Mouse (Mus musculus) 3T3-L1 (cell line): ENCODE results near the gene Fez1.

Experiments
- DNase-seq: peaks from one replicate; pipeline ENCODE4 v3.0.0-alpha.2; 2015; ENCODE audit warnings: low read depth, low spot score

Fez1 gene

GRCm38 (mm10) chr9:36890552-36890951 is 68.9 kb downstream of the Fez1 start:
- DNase-seq = peak; percentile 75

GRCm38 (mm10) chr9:36893413-36893990 is 71.8 kb downstream of the Fez1 start:
- no peak for DNase-seq

- DNase-seq = no peak
Observed at GRCm38 (mm10) chr9:36894242-36894641, 72.6 kb downstream of the Fez1 start.

GRCm38 (mm10) chr9:36895009-36895693 is 73.5 kb downstream of the Fez1 start:
- peak; percentile 68 for DNase-seq

GRCm38 (mm10) chr9:36898560-36898959 is 76.9 kb downstream of the Fez1 start:
- peak; percentile 66 for DNase-seq

GRCm38 (mm10) chr9:36900464-36900863 is 78.8 kb downstream of the Fez1 start:
- no peak for DNase-seq

GRCm38 (mm10) chr9:36905452-36905851 is 83.8 kb downstream of the Fez1 start:
- no peak for DNase-seq

GRCm38 (mm10) chr9:36916362-36916761 is 94.7 kb downstream of the Fez1 start:
- peak; percentile 83 for DNase-seq

- DNase-seq = no peak
Observed at GRCm38 (mm10) chr9:36916915-36917314, 95.3 kb downstream of the Fez1 start.

GRCm38 (mm10) chr9:36918582-36918981 is 96.9 kb downstream of the Fez1 start:
- no peak for DNase-seq

- no peak for DNase-seq
Observed at GRCm38 (mm10) chr9:36919472-36919871, 97.8 kb downstream of the Fez1 start.

GRCm38 (mm10) chr9:36921718-36922415 is 100.2 kb downstream of the Fez1 start:
- DNase-seq = no peak

- no peak for DNase-seq
Observed at GRCm38 (mm10) chr9:36923753-36924152, 102.1 kb downstream of the Fez1 start.
